Mouse (Mus musculus) forebrain, embryonic 11.5 days (tissue): ENCODE data around the gene Neu2. TPM values are rescaled to one million over a fixed set of nuclear protein-coding genes. Genes with fewer than 3 reads are reported as not detected.
A peak's percentile ranks its signal among the peaks of the same experiment; 100 is the strongest.

Source experiments
- ATAC-seq: fragments of 200-750 bp; cut with Nextera tagmentation; replicated peaks from 2 replicates; pipeline ENCODE4 v1.8.0; 2017; ENCODE audit warnings: moderate TSS enrichment; ENCODE audit not compliant: low FRiP score
- DNase-seq: peaks from one replicate; pipeline ENCODE4 v3.0.0-alpha.2; 2017; ENCODE audit warnings: low spot score
- H3K27ac ChIP-seq: fragments of 300-500 bp; sonication (generic); 2 replicates; pipeline ENCODE4 v1.5.1; 2014; ENCODE audit warnings: low read depth, low read length
- H3K27me3 ChIP-seq: fragments of 300-500 bp; sonication (generic); 2 replicates; pipeline ENCODE4 v1.6.1; 2014; ENCODE audit warnings: mild to moderate bottlenecking, low read length, mixed read lengths; ENCODE audit not compliant: control insufficient read depth, insufficient read depth
- H3K36me3 ChIP-seq: fragments of 300-500 bp; sonication (generic); 2 replicates; pipeline ENCODE4 v1.6.1; 2014; ENCODE audit warnings: mild to moderate bottlenecking, low read length, moderate library complexity, mixed read lengths; ENCODE audit not compliant: control insufficient read depth, insufficient read depth
- H3K4me1 ChIP-seq: fragments of 300-500 bp; sonication (generic); replicated peaks from 2 replicates; pipeline ENCODE4 v1.6.1; 2014; ENCODE audit warnings: low read length, mixed read lengths; ENCODE audit not compliant: control insufficient read depth, insufficient read depth
- H3K4me2 ChIP-seq: fragments of 300-500 bp; sonication (generic); 2 replicates; pipeline ENCODE4 v1.6.1; 2014; ENCODE audit warnings: low read depth, mild to moderate bottlenecking, low read length, moderate library complexity, mixed read lengths; ENCODE audit not compliant: severe bottlenecking
- H3K4me3 ChIP-seq: fragments of 300-500 bp; sonication (generic); 2 replicates; pipeline ENCODE4 v1.5.1; 2014; ENCODE audit warnings: low read depth, low read length
- H3K9ac ChIP-seq: fragments of 300-500 bp; sonication (generic); 2 replicates; pipeline ENCODE4 v1.6.1; 2014; ENCODE audit warnings: low read length
- H3K9me3 ChIP-seq: fragments of 300-500 bp; sonication (generic); 2 replicates; pipeline ENCODE4 v1.6.1; 2016; ENCODE audit warnings: low read length, mixed read lengths; ENCODE audit not compliant: control insufficient read depth
- WGBS: fragments of 180-500 bp; shearing (Covaris S2); extraction: QIAGEN DNeasy Blood & Tissue Kit; methylation state at CpG from one replicate; pipeline ENCODE4 v1.1.7; 2014; 5-methylcytosine and 5-hydroxymethylcytosine counted together
- polyA plus RNA-seq: library from polyadenylated mRNA; unstranded; fragments of >200 nt; fragmentation: Nextera tagmentation; extraction: Ambion mirVana; gene quantifications from 2 replicates; pipeline ENCODE4 v1.2.1, GENCODE M21; 2014

Neu2 gene
- polyA plus RNA-seq, 1 experiment from 2014 or later, result not detected

- WGBS, result 87% methylated on average over 2 of the region's 2 CpGs
- ATAC-seq (no peak), DNase-seq (no peak)
These were observed 115.1 kb downstream of the Neu2 start for GRCm38 (mm10) chr1:87624826-87625225.

GRCm38 (mm10) chr1:87625254-87626025 is 115.8 kb downstream of the Neu2 start:
- ATAC-seq, result no peak
- Histone ChIP-seq H3K27ac (no peak overlapping the region), H3K36me3 (no peaks in the 10 kb centered on the region), H3K4me1 (no peaks in the 10 kb centered on the region), H3K9me3 (no peaks in the 10 kb centered on the region), H3K9ac (no peak overlapping the region), H3K4me3 (no peak overlapping the region), H3K4me2 (no peak overlapping the region), H3K27me3 (no peaks in the 10 kb centered on the region)
- WGBS, result 88% methylated on average over 6 of the region's 6 CpGs
- DNase-seq, result no peak

More at GRCm38 (mm10) chr1:87624826-87625225, 115.1 kb downstream of the Neu2 start:
- H3K4me1 ChIP-seq, result no peaks in the 10 kb centered on the region
- no peak overlapping the region for H3K4me2 ChIP-seq
- H3K36me3 ChIP-seq, result no peaks in the 10 kb centered on the region
- H3K27ac ChIP-seq, result no peak overlapping the region
- no peaks in the 10 kb centered on the region for H3K27me3 ChIP-seq
- H3K4me3 ChIP-seq, result no peak overlapping the region
- H3K9ac ChIP-seq, result no peak overlapping the region
- no peaks in the 10 kb centered on the region for H3K9me3 ChIP-seq

GRCm38 (mm10) chr1:87626344-87626743 is 116.7 kb downstream of the Neu2 start:
- no peak for DNase-seq
- Histone ChIP-seq H3K27me3 (no peaks in the 10 kb centered on the region), H3K4me1 (no peaks in the 10 kb centered on the region), H3K4me2 (no peak overlapping the region), H3K36me3 (no peaks in the 10 kb centered on the region), H3K27ac (no peak overlapping the region), H3K4me3 (no peak overlapping the region), H3K9ac (no peak overlapping the region), H3K9me3 (no peaks in the 10 kb centered on the region)
- 67% methylated on average over 2 of the region's 2 CpGs for WGBS
- ATAC-seq, result no peak

GRCm38 (mm10) chr1:87628085-87628484 is 118.4 kb downstream of the Neu2 start:
- no peaks in the 10 kb centered on the region for H3K4me1 ChIP-seq
- WGBS, result 78% methylated on average over 2 of the region's 2 CpGs

GRCm38 (mm10) chr1:87631584-87631983 is 121.9 kb downstream of the Neu2 start:
- ATAC-seq (no peak), DNase-seq (no peak)
- WGBS, result 87% methylated on average over 10 of the region's 10 CpGs
- Histone ChIP-seq H3K4me2 (no peak overlapping the region), H3K4me1 (no peaks in the 10 kb centered on the region), H3K9me3 (no peaks in the 10 kb centered on the region), H3K27me3 (no peaks in the 10 kb centered on the region), H3K4me3 (no peak overlapping the region), H3K9ac (no peak overlapping the region), H3K36me3 (no peaks in the 10 kb centered on the region), H3K27ac (no peak overlapping the region)

More at GRCm38 (mm10) chr1:87628085-87628484, 118.4 kb downstream of the Neu2 start:
- H3K9me3 ChIP-seq, result no peaks in the 10 kb centered on the region
- no peak overlapping the region for H3K4me2 ChIP-seq
- DNase-seq, result no peak
- ATAC-seq, result no peak
- no peak overlapping the region for H3K9ac ChIP-seq
- H3K36me3 ChIP-seq, result no peaks in the 10 kb centered on the region
- H3K27ac ChIP-seq, result no peak overlapping the region
- no peak overlapping the region for H3K4me3 ChIP-seq
- H3K27me3 ChIP-seq, result no peaks in the 10 kb centered on the region

GRCm38 (mm10) chr1:87632163-87632562 is 122.5 kb downstream of the Neu2 start:
- no peak for ATAC-seq
- Histone ChIP-seq H3K4me3 (no peak overlapping the region), H3K9ac (no peak overlapping the region), H3K27me3 (no peaks in the 10 kb centered on the region), H3K4me1 (no peaks in the 10 kb centered on the region), H3K36me3 (no peaks in the 10 kb centered on the region), H3K27ac (no peak overlapping the region), H3K9me3 (no peaks in the 10 kb centered on the region), H3K4me2 (no peak overlapping the region)
- 84% methylated on average over 6 of the region's 6 CpGs for WGBS
- DNase-seq, result no peak

GRCm38 (mm10) chr1:87636716-87637117 is 127.0 kb downstream of the Neu2 start:
- Histone ChIP-seq H3K27me3 (no peaks in the 10 kb centered on the region), H3K4me3 (no peak overlapping the region), H3K4me1 (no peaks in the 10 kb centered on the region), H3K9ac (no peak overlapping the region), H3K9me3 (no peaks in the 10 kb centered on the region), H3K4me2 (no peak overlapping the region), H3K27ac (no peak overlapping the region), H3K36me3 (no peaks in the 10 kb centered on the region)
- ATAC-seq (no peak), DNase-seq (no peak)
- 92% methylated on average over 12 of the region's 12 CpGs for WGBS

- ATAC-seq, result peak; percentile 56
- no peaks in the 10 kb centered on the region for H3K27me3 ChIP-seq
- no peak overlapping the region for H3K4me3 ChIP-seq
- no peaks in the 10 kb centered on the region for H3K36me3 ChIP-seq
- 90% methylated on average over 4 of the region's 4 CpGs for WGBS
- H3K4me2 ChIP-seq, result no peak overlapping the region
- no peak for DNase-seq
- no peaks in the 10 kb centered on the region for H3K9me3 ChIP-seq
- no peak overlapping the region for H3K27ac ChIP-seq
- H3K4me1 ChIP-seq, result no peaks in the 10 kb centered on the region
- no peak overlapping the region for H3K9ac ChIP-seq
These were observed 127.6 kb downstream of the Neu2 start for GRCm38 (mm10) chr1:87637121-87637877.
